Mouse (Mus musculus) CH12.LX (cell line): ENCODE results near the gene Dda1. TPM values are rescaled to one million over a fixed set of nuclear protein-coding genes. Genes with fewer than 3 reads are reported as not detected.

Source experiments
- DNase-seq: peaks from one replicate; pipeline ENCODE4 v3.0.0-alpha.2; 2013; ENCODE audit errors: extremely low read depth
- H3K27ac ChIP-seq: 2 replicates; pipeline ENCODE4 v1.5.1; 2012; ENCODE audit warnings: low read depth, mild to moderate bottlenecking, control low read depth, moderate library complexity; ENCODE audit not compliant: insufficient read depth
- H3K27me3 ChIP-seq: replicated peaks from 2 replicates; pipeline ENCODE3; 2012; ENCODE audit warnings: inconsistent platforms
- H3K36me3 ChIP-seq, 2 experiments: replicated peaks in 1 of 2; 2 replicates each; pipeline versions ENCODE3 to v1.6.1; 2012; ENCODE audit warnings: inconsistent platforms in 1 of 2, low read length in 1 of 2, mild to moderate bottlenecking in 1 of 2, mixed read lengths in 1 of 2, moderate library complexity in 1 of 2; ENCODE audit not compliant: control insufficient read depth in 1 of 2, insufficient read depth in 1 of 2
- H3K4me1 ChIP-seq, 2 experiments: 2 replicates each; pipeline ENCODE4 v1.6.1; 2012; ENCODE audit warnings: inconsistent platforms in 1 of 2, moderate library complexity in 1 of 2; ENCODE audit not compliant: insufficient read depth in 2 of 2, control insufficient read depth in 1 of 2
- H3K4me2 ChIP-seq: 2 replicates; pipeline ENCODE4 v1.6.1; 2012; ENCODE audit warnings: low read depth, mild to moderate bottlenecking, control low read depth; ENCODE audit not compliant: poor library complexity, insufficient read depth, severe bottlenecking
- H3K4me3 ChIP-seq, 3 experiments: fragments of 150-350 bp in 1 of 3; sonication (generic) in 1 of 3; replicated peaks in 1 of 3; 2 replicates each; pipeline versions ENCODE3 to v1.5.1; 2011 to 2012; ENCODE audit warnings: low read depth in 2 of 3, low read length in 2 of 3, mild to moderate bottlenecking in 2 of 3, moderate library complexity in 2 of 3, control low read depth in 1 of 3, improper control_type of control experiment in 1 of 3, inconsistent platforms in 1 of 3, mixed read lengths in 1 of 3; ENCODE audit not compliant: poor library complexity in 1 of 3
- H3K79me2 ChIP-seq: replicated peaks from 2 replicates; pipeline ENCODE4 v1.6.1; 2012; ENCODE audit warnings: mild to moderate bottlenecking, moderate library complexity; ENCODE audit not compliant: control insufficient read depth, poor library complexity, insufficient read depth, severe bottlenecking; ENCODE audit errors: extremely low read depth
- H3K9ac ChIP-seq: 2 replicates; pipeline ENCODE4 v1.6.1; 2012; ENCODE audit warnings: low read depth, mild to moderate bottlenecking, control low read depth, moderate library complexity; ENCODE audit not compliant: insufficient read depth
- H3K9me3 ChIP-seq: replicated peaks from 2 replicates; pipeline ENCODE3; 2012; ENCODE audit warnings: low read length, inconsistent platforms, mixed read lengths
- BHLHE40 ChIP-seq: IDR thresholded peaks from 2 replicates; pipeline ENCODE4 v1.6.1; 2011; ENCODE audit warnings: mild to moderate bottlenecking, low read depth, low read length, improper control_type of control experiment
- CHD2 ChIP-seq: IDR thresholded peaks from 2 replicates; pipeline ENCODE4 v1.6.1; 2011; ENCODE audit warnings: low read length, improper control_type of control experiment
- CTCF ChIP-seq, 2 experiments: IDR thresholded peaks in 1 of 2; conservative IDR thresholded peaks in 1 of 2; 2 replicates each; pipeline ENCODE4 v1.5.1; 2011 to 2012; ENCODE audit warnings: low read depth in 2 of 2, low read length in 2 of 2, improper control_type of control experiment in 1 of 2, inconsistent platforms in 1 of 2, mild to moderate bottlenecking in 1 of 2, moderate library complexity in 1 of 2
- E2F4 ChIP-seq: IDR thresholded peaks from 2 replicates; pipeline ENCODE4 v1.6.1; 2011; ENCODE audit warnings: low read depth, low read length, improper control_type of control experiment; ENCODE audit not compliant: insufficient replicate concordance
- ELF1 ChIP-seq: IDR thresholded peaks from 2 replicates; pipeline ENCODE4 v1.6.1; 2014; ENCODE audit warnings: low read depth, mild to moderate bottlenecking, inconsistent platforms, low read length, improper control_type of control experiment
- EP300 ChIP-seq: IDR thresholded peaks from 2 replicates; pipeline ENCODE4 v1.6.1; 2011; ENCODE audit warnings: low read length, improper control_type of control experiment
- GABPA ChIP-seq: IDR thresholded peaks from 2 replicates; pipeline ENCODE4 v1.6.1; 2012; ENCODE audit warnings: low read depth, low read length, improper control_type of control experiment, inconsistent platforms; ENCODE audit not compliant: insufficient replicate concordance
- HCFC1 ChIP-seq: IDR thresholded peaks from 2 replicates; pipeline ENCODE4 v1.6.1; 2012; ENCODE audit warnings: low read depth, mild to moderate bottlenecking, inconsistent platforms, low read length, improper control_type of control experiment
- JUN ChIP-seq: IDR thresholded peaks from 2 replicates; pipeline ENCODE4 v1.6.1; 2011; ENCODE audit warnings: low read depth, mild to moderate bottlenecking, low read length, improper control_type of control experiment, moderate library complexity; ENCODE audit not compliant: insufficient read depth
- MAX ChIP-seq: IDR thresholded peaks from 2 replicates; pipeline ENCODE4 v1.6.1; 2011; ENCODE audit warnings: low read length, improper control_type of control experiment
- NELFE ChIP-seq: IDR thresholded peaks from 2 replicates; pipeline ENCODE4 v1.6.1; 2011; ENCODE audit warnings: low read depth, low read length, improper control_type of control experiment
- NRF1 ChIP-seq: IDR thresholded peaks from 2 replicates; pipeline ENCODE4 v1.6.1; 2014; ENCODE audit warnings: low read depth, mild to moderate bottlenecking, inconsistent platforms, low read length, improper control_type of control experiment, moderate library complexity
- POLR2AphosphoS2 ChIP-seq: IDR thresholded peaks from 2 replicates; pipeline ENCODE4 v1.6.1; 2011; ENCODE audit warnings: low read depth, low read length, improper control_type of control experiment
- RAD21 ChIP-seq: IDR thresholded peaks from 2 replicates; pipeline ENCODE4 v1.6.1; 2011; ENCODE audit warnings: low read depth, mild to moderate bottlenecking, low read length, improper control_type of control experiment, moderate library complexity
- SIN3A ChIP-seq: IDR thresholded peaks from 2 replicates; pipeline ENCODE4 v1.6.1; 2012; ENCODE audit warnings: low read length, improper control_type of control experiment, inconsistent platforms
- SMC3 ChIP-seq: IDR thresholded peaks from 2 replicates; pipeline ENCODE4 v1.6.1; 2011; ENCODE audit warnings: low read depth, low read length, improper control_type of control experiment
- TBP ChIP-seq: conservative IDR thresholded peaks from 2 replicates; pipeline ENCODE4 v1.6.1; 2011; ENCODE audit warnings: low read depth, low read length, improper control_type of control experiment
- TCF12 ChIP-seq: IDR thresholded peaks from 2 replicates; pipeline ENCODE4 v1.6.1; 2014; ENCODE audit warnings: low read depth, mild to moderate bottlenecking, inconsistent platforms, low read length, improper control_type of control experiment
- UBTF ChIP-seq: IDR thresholded peaks from 2 replicates; pipeline ENCODE4 v1.6.1; 2012; ENCODE audit warnings: low read depth, mild to moderate bottlenecking, inconsistent platforms, low read length, improper control_type of control experiment, moderate library complexity
- dilution Hi-C: fragments of 300-500 bp; cut with MboI; formaldehyde crosslinking; loops from 2 replicates; pipeline ENCODE4 v1.14.3; 2020; ENCODE audit warnings: low sequenced_read_pairs; ENCODE audit not compliant: extremely low pct_unique_long_range_greater_than_20kb, extremely low pct_ligation_motif_present
- in situ Hi-C: fragments of 300-500 bp; cut with MboI; formaldehyde crosslinking; loops from 3 replicates; pipeline ENCODE4 v1.14.3; 2019; ENCODE audit warnings: low sequenced_read_pairs, low pct_ligation_motif_present, low pct_unique_long_range_greater_than_20kb, mixed read lengths
- polyA plus RNA-seq: library from polyadenylated mRNA; unstranded; fragments of >175 nt; gene quantifications from 2 replicates; pipeline ENCODE4 v1.2.1, GENCODE M21; 2012; ENCODE audit warnings: low read depth; ENCODE audit not compliant: insufficient read length
- total RNA-seq, 2 experiments: library from RNA; depleted of rRNA; stranded (reverse); fragments of 300-350 nt in 1 of 2; fragments of >200 nt in 1 of 2; gene quantifications; 2 replicates each; pipeline ENCODE4 v1.2.3; 2012 to 2014

Gene Dda1
- total and polyA plus RNA-seq, 3 experiments = 57.4 to 78.1 (median 59.3) TPM

DNA sequence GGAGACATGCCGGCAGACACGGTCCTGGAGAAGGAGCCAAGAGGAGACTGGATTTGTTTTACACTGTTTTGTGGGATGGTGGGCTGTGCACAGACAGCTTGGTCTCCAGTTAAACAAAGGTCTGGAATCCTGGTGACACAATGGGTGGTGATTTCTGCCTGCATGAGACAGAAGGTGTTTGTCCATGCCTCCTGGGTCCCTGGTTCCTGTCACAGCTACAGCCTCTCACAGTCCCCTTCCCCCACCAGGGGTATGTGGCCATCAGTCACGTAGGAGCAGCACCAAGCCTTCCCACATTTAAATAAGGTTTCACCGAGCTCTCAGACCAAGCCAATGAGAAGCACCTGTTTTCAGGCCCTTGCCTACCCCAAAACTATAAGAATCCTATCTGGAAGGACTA lies 17.7 kb upstream of the Dda1 start:
- in situ Hi-C loops = no loop called here
- Histone ChIP-seq H3K27me3 (no peaks in the 10 kb centered on the region), H3K79me2 (no peaks in the 10 kb centered on the region), H3K9me3 (peaks cover 18% of the 10 kb centered on the region), H3K36me3 (no peaks in the 10 kb centered on the region), H3K4me1 (peaks cover 12 to 25% of the 10 kb centered on the region in 2 experiments)
- no peak for TF ChIP-seq TCF12
- TF ChIP-seq E2F4 = no peak
- peak; percentile 33; the same call in 1 of the 2 replicates for TF ChIP-seq CHD2
- no peak for TF ChIP-seq NRF1
- TF ChIP-seq, all 38 proteins: peak for 1
- no peak overlapping the region for H3K4me3 ChIP-seq
- dilution Hi-C loops = no loop called here
- DNase-seq = no peak
- no peak overlapping the region for H3K27ac ChIP-seq
- no peak overlapping the region for H3K4me2 ChIP-seq
- H3K9ac ChIP-seq = no peak overlapping the region

DNA sequence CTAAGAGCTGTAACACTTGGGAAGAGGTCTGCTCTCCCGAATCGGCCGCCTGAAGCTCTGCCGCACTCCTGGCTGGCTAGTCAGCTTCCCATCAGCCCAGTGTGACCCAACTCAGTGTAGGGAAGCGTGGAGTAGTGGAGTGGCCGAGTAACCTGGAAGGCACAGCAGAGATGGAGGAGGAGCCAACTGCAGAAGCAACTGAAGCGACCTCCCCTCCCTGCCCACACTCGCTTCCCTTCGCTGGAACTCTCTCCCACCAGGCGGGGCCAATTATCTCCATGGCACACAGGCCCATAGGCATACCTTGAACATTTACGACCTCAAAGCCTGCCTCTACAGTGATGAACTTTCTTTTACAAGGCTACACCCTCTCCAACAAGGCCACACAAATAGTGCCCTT lies 17.2 kb upstream of the Dda1 start:
- no peak overlapping the region for H3K9ac ChIP-seq
- dilution Hi-C loops (no loop called here), in situ Hi-C loops (no loop called here)
- H3K36me3 ChIP-seq = peaks cover 0 to 1% of the 10 kb centered on the region in 2 experiments
- no peaks in the 10 kb centered on the region for H3K27me3 ChIP-seq
- H3K9me3 ChIP-seq = peaks cover 16% of the 10 kb centered on the region
- TF ChIP-seq EP300 (no peak), NELFE (no peak), ELF1 (no peak), UBTF (no peak), RAD21 (no peak), BHLHE40 (no peak), POLR2AphosphoS2 (no peak), CTCF (conservative IDR thresholded peaks at IDR 0.05 in 1 of 2, IDR thresholded peaks at IDR 0.05 in 1 of 2; ENCODE audit: low read depth in 2 of 2, low read length in 2 of 2) (no peak), MAX (no peak), GABPA (no peak), SMC3 (no peak)
- TF ChIP-seq, all 38 proteins: peak for 0
- DNase-seq = no peak
- Histone ChIP-seq H3K4me2 (no peak overlapping the region; the same call in 1 of the 2 replicates), H3K27ac (peak overlapping the region; percentile 62; the same call in 1 of the 2 replicates), H3K4me1 (peaks cover 12 to 26% of the 10 kb centered on the region in 2 experiments), H3K4me3 (peak overlapping the region in 1 of 3 experiments; percentile 10), H3K79me2 (no peaks in the 10 kb centered on the region)

DNA sequence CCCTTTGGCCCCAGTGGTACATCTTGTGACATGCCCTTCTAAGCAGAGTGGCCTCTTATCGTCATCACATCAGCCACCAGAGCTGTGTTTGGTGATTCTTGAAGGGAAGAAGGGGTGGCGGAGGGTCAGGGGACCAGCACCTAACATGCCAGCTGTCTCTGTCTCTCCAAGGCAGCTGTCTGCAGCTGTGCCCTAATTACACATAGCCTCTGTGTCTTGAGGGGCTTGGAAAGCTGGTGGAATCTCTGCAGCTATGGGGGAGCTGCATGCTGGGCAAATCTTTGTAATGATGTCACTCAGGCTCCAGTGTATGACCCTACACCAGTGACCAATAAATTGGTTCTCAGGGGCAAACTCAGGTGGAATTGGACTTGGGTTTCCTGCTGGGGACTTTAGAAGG lies 16.3 kb upstream of the Dda1 start:
- no peaks in the 10 kb centered on the region for H3K79me2 ChIP-seq
- no peaks in the 10 kb centered on the region for H3K27me3 ChIP-seq
- H3K9me3 ChIP-seq = peaks cover 12% of the 10 kb centered on the region
- TF ChIP-seq SIN3A (no peak), CHD2 (no peak), TBP (no peak), ELF1 (no peak), NELFE (no peak), HCFC1 (no peak), JUN (no peak), NRF1 (no peak)
- H3K9ac ChIP-seq = no peak overlapping the region
- dilution Hi-C loops = no loop called here
- peaks cover 12 to 32% of the 10 kb centered on the region in 2 experiments for H3K4me1 ChIP-seq
- no peak overlapping the region for H3K4me3 ChIP-seq
- peaks cover 0 to 7% of the 10 kb centered on the region in 2 experiments for H3K36me3 ChIP-seq
- DNase-seq = no peak
- H3K4me2 ChIP-seq = no peak overlapping the region
- peak overlapping the region; percentile 22; the same call in 1 of the 2 replicates for H3K27ac ChIP-seq
- in situ Hi-C loops = no loop called here
